Mouse (Mus musculus) midbrain, postnatal 0 days (tissue): ENCODE data around the gene Bcas3. TPM values are rescaled to one million over a fixed set of nuclear protein-coding genes. Genes with fewer than 3 reads are reported as not detected.

Experiments
- ATAC-seq: fragments of 200-750 bp; cut with Nextera tagmentation; 2 replicates; pipeline ENCODE4 v1.8.0; 2017; ENCODE audit warnings: moderate number of reproducible peaks, mild to moderate bottlenecking, moderate TSS enrichment, moderate library complexity; ENCODE audit not compliant: low FRiP score
- DNase-seq: peaks from one replicate; pipeline ENCODE4 v3.0.0-alpha.2; 2015; ENCODE audit warnings: low spot score
- H3K27ac ChIP-seq: fragments of 300-500 bp; sonication (generic); 2 replicates; pipeline ENCODE4 v1.5.1; 2014; ENCODE audit warnings: low read depth, mild to moderate bottlenecking, low read length, mixed read lengths
- H3K27me3 ChIP-seq: fragments of 300-500 bp; sonication (generic); 2 replicates; pipeline ENCODE4 v1.6.1; 2014; ENCODE audit warnings: low read length, control low read depth, mixed read lengths; ENCODE audit not compliant: insufficient read depth
- H3K36me3 ChIP-seq: fragments of 300-500 bp; sonication (generic); 2 replicates; pipeline ENCODE4 v1.6.1; 2014; ENCODE audit warnings: low read length, control low read depth, mixed read lengths; ENCODE audit not compliant: insufficient read depth
- H3K4me1 ChIP-seq: fragments of 300-500 bp; sonication (generic); 2 replicates; pipeline ENCODE4 v1.6.1; 2014; ENCODE audit warnings: mild to moderate bottlenecking, control low read depth, antibody characterized with exemption, low read length, mixed read lengths; ENCODE audit not compliant: insufficient read depth
- H3K4me2 ChIP-seq: fragments of 300-500 bp; sonication (generic); 2 replicates; pipeline ENCODE4 v1.6.1; 2014; ENCODE audit warnings: low read depth, mild to moderate bottlenecking, low read length, mixed read lengths; ENCODE audit not compliant: poor library complexity, severe bottlenecking
- H3K4me3 ChIP-seq: fragments of 300-500 bp; sonication (generic); 2 replicates; pipeline ENCODE4 v1.5.1; 2014; ENCODE audit warnings: low read depth, mild to moderate bottlenecking, low read length, moderate library complexity
- H3K9ac ChIP-seq: fragments of 300-500 bp; sonication (generic); replicated peaks from 2 replicates; pipeline ENCODE4 v1.6.1; 2014; ENCODE audit warnings: mild to moderate bottlenecking, low read length, moderate library complexity, mixed read lengths; ENCODE audit not compliant: poor library complexity, severe bottlenecking
- H3K9me3 ChIP-seq: fragments of 300-500 bp; sonication (generic); 2 replicates; pipeline ENCODE4 v1.6.1; 2016; ENCODE audit warnings: low read length, control low read depth
- CTCF ChIP-seq: IDR thresholded peaks from 2 replicates; pipeline ENCODE4 v1.5.1; 2016; ENCODE audit warnings: antibody characterized with exemption, mild to moderate bottlenecking
- WGBS: fragments of 180-500 bp; shearing (Covaris S2); extraction: QIAGEN DNeasy Blood & Tissue Kit; methylation state at CpG from one replicate; pipeline ENCODE4 v1.1.7; 2014; 5-methylcytosine and 5-hydroxymethylcytosine counted together
- polyA plus RNA-seq: library from polyadenylated mRNA; unstranded; fragments of >200 nt; fragmentation: Nextera tagmentation; extraction: Ambion mirVana; gene quantifications from 2 replicates; pipeline ENCODE4 v1.2.1, GENCODE M21; 2015
- total RNA-seq: library from RNA; depleted of rRNA; stranded (reverse); fragments of >200 nt; gene quantifications from 2 replicates; pipeline ENCODE4 v1.2.3, GENCODE M21; 2014

Gene Bcas3
- total and polyA plus RNA-seq, 2 experiments from 2014 or later, result 28.4 to 34.7 TPM

GRCm38 (mm10) chr11:85829520-85830440 lies 476.8 kb downstream of the Bcas3 start:
- Histone ChIP-seq H3K27me3 (peaks cover 84% of the 10 kb centered on the region), H3K9me3 (no peaks in the 10 kb centered on the region), H3K36me3 (no peaks in the 10 kb centered on the region), H3K4me3 (peak overlapping the region; percentile 17; the same call in 1 of the 2 replicates), H3K27ac (no peak overlapping the region), H3K4me1 (no peaks in the 10 kb centered on the region), H3K4me2 (peak overlapping the region; percentile 30; the same call in 1 of the 2 replicates), H3K9ac (no peak overlapping the region)
- no peak for ATAC-seq
- 1% methylated on average over 59 of the region's 61 CpGs for WGBS
- no peak for DNase-seq
- no peak for TF ChIP-seq CTCF

GRCm38 (mm10) chr11:85830901-85831341 lies 478.0 kb downstream of the Bcas3 start:
- WGBS, result 3% methylated on average over 17 of the region's 17 CpGs
- ATAC-seq (no peak), DNase-seq (no peak)
- Histone ChIP-seq H3K9ac (no peak overlapping the region), H3K4me3 (no peak overlapping the region), H3K27me3 (peaks cover 84% of the 10 kb centered on the region), H3K36me3 (no peaks in the 10 kb centered on the region), H3K27ac (no peak overlapping the region), H3K4me1 (no peaks in the 10 kb centered on the region), H3K4me2 (no peak overlapping the region), H3K9me3 (no peaks in the 10 kb centered on the region)
- TF ChIP-seq CTCF, result 0 out of 2 replicates have a peak, but pooled peaks have one; percentile 3

- no peak for ATAC-seq
- Histone ChIP-seq H3K27me3 (peaks cover 85% of the 10 kb centered on the region), H3K36me3 (no peaks in the 10 kb centered on the region), H3K4me3 (0 out of 2 replicates have a peak overlapping the region, but pooled peaks have one; percentile 8), H3K4me1 (no peaks in the 10 kb centered on the region), H3K4me2 (no peak overlapping the region), H3K27ac (no peak overlapping the region), H3K9ac (no peak overlapping the region), H3K9me3 (no peaks in the 10 kb centered on the region)
- TF ChIP-seq CTCF, result no peak
- WGBS, result under 1% methylated on average over 33 of the region's 33 CpGs
- DNase-seq, result no peak
Measured at GRCm38 (mm10) chr11:85831656-85832230, 478.8 kb downstream of the Bcas3 start.

GRCm38 (mm10) chr11:85832231-85832924 lies 479.4 kb downstream of the Bcas3 start, which contains the start of gene Tbx2:
TSS of gene Tbx2 (plus strand) at chr11:85832551.
- ATAC-seq (no peak), DNase-seq (no peak)
- peaks cover 85% of the 10 kb centered on the region for H3K27me3 ChIP-seq
- peak within 1 kb of the TSS; percentile 49 for H3K4me2 ChIP-seq
- no peak within 1 kb of the TSS for H3K9ac ChIP-seq
- no peak for TF ChIP-seq CTCF
- H3K36me3 ChIP-seq, result no peaks in the 10 kb centered on the region
- WGBS, result under 1% methylated on average over 37 of the region's 52 CpGs
- no peaks in the 10 kb centered on the region for H3K4me1 ChIP-seq
- H3K27ac ChIP-seq, result no peak within 1 kb of the TSS
- no peaks in the 10 kb centered on the region for H3K9me3 ChIP-seq
- H3K4me3 ChIP-seq, result peak within 1 kb of the TSS; percentile 31

- ATAC-seq (no peak), DNase-seq (no peak)
- Histone ChIP-seq H3K4me2 (peak overlapping the region; percentile 49), H3K27me3 (peaks cover 83% of the 10 kb centered on the region), H3K9ac (no peak overlapping the region), H3K9me3 (no peaks in the 10 kb centered on the region), H3K4me1 (no peaks in the 10 kb centered on the region), H3K36me3 (no peaks in the 10 kb centered on the region), H3K4me3 (peak overlapping the region; percentile 31), H3K27ac (no peak overlapping the region)
- under 1% methylated on average over 39 of the region's 54 CpGs for WGBS
- no peak for TF ChIP-seq CTCF
Measured at GRCm38 (mm10) chr11:85833081-85833521, 480.1 kb downstream of the Bcas3 start.
